Mouse (Mus musculus) bone marrow macrophage, adult 2 months (primary cell): ENCODE measurements around the gene Tdo2.

ENCODE experiments used
- CTCF ChIP-seq: IDR thresholded peaks from 2 replicates; pipeline ENCODE4 v1.5.1; 2012; ENCODE audit warnings: low read depth, mild to moderate bottlenecking, low read length, moderate library complexity
- POLR2A ChIP-seq: IDR thresholded peaks from 2 replicates; pipeline ENCODE4 v1.6.1; 2012; ENCODE audit warnings: mild to moderate bottlenecking, low read depth, low read length, borderline replicate concordance

- TF ChIP-seq POLR2A (no peak), CTCF (no peak)
These were observed 51.1 kb downstream of the Tdo2 start for GRCm38 (mm10) chr3:81924931-81925330.
